Mouse (Mus musculus): ENCODE measurements around the gene Zfp784.
"Not testable (repeated sequence)": the region's sequence is repeated elsewhere in the genome, so short reads cannot be mapped to it uniquely, and the experiment has no call there.

The Zfp784 gene

GRCm38 (mm10) chr7:5019576-5019975 lies 18.7 kb downstream of the Zfp784 start:
- not testable (repeated sequence) for DNase-seq

GRCm38 (mm10) chr7:5017931-5018330 lies 20.3 kb downstream of the Zfp784 start:
- DNase-seq: no peak

DNA sequence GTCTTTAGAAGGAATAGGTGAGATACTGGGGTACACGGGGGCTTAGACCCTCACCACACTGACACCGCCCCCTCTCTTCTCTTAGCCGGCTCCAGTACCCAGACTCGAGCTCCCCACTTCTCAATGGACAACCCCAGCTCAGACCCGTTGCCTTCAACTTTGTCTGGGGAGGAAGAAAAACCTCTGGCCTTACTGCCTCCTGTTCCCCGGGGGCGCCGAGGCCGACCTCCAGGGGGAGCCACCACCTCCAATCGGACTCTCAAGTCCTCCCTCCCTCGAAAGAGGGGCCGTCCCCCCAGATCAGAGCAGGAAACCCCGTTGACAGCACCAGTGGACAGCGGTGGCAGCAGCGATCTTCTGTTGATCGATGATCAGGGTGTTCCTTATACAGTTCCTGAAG lies 20.9 kb downstream of the Zfp784 start:
- DNase-seq: peak; percentile 42

GRCm38 (mm10) chr7:5016920-5017319 lies 21.3 kb downstream of the Zfp784 start:
- DNase-seq: no peak

- DNase-seq: no peak
These were observed 22.2 kb downstream of the Zfp784 start for GRCm38 (mm10) chr7:5016057-5016456.

- peak; percentile 99 for DNase-seq
These were observed 22.9 kb downstream of the Zfp784 start, which contains the start of gene Gm44973 for GRCm38 (mm10) chr7:5015118-5016001. Gene Gm44973 (plus strand): TSS chr7:5015496.

DNA sequence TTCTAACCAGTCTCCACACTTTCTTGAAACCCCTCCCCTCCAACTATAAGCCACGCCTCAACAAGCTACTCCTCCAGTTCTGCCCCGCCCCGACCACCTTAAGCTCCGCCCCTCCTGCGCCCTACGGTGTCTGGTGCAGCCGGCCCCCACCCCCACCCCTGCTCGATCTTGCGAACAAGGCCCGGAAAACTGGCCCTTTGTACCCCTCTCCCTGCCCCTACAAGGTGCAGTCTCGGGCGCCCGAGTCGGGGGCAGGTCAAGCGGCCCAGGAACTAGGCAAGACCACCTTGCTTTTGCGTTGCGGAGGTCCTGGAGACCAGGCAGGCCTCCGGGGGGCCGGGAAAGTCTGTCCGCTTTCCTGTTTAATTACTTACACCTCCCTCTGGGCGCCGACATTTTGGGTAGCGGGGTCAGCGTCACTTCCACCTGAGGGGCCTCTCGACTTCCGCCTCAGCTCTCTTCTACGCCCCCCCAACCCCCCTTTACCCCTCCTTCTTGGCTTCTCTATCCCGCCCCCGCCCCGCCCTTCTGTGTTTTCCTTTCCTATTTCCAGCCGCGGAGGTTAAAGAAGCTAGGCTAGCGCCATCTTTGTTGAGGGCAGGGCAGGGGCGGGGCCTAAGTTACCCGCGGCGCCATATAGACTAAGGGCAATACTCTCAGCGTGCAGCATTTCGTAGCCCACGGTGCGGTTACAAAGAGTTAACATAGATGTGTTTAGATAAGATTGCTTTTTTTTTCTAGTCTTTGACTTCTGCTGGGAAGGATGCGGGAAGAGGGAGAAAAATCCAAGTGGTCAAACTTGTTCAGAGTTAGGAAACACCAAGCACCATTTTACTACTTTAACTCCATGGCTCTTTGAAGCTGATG lies 23.8 kb downstream of the Zfp784 start, which contains the start of the genes Zfp524 and Fiz1:
Gene Zfp524, plus strand, starts transcription at position 165 of the 867 bp plus-strand sequence.
Gene Fiz1, minus strand, starts transcription at position 447 of the 867 bp plus-strand sequence.
- peak; percentile 98 for DNase-seq

- no peak for DNase-seq
These were observed 25.3 kb downstream of the Zfp784 start for GRCm38 (mm10) chr7:5012681-5013513.

DNA sequence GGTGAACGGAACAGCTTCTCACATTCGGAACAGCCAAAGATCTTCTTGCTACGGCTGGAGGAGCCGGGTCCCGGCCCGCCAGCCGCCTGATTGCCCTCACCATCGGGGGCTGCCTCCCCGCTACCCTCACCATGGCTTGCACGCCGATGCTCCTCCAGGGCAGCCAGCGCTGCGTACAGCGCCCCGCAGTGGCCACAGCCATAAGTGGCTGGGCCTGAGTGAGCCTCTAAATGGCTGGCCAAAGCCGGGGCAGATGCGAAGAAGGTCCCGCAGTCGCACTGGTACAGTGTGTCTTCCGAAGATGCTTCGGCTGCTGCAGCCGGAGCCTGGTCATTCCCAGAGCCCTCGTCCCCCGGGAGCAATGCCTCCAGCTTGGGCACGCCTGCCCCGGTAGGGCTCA lies 30.0 kb downstream of the Zfp784 start:
- DNase-seq: no peak

DNA sequence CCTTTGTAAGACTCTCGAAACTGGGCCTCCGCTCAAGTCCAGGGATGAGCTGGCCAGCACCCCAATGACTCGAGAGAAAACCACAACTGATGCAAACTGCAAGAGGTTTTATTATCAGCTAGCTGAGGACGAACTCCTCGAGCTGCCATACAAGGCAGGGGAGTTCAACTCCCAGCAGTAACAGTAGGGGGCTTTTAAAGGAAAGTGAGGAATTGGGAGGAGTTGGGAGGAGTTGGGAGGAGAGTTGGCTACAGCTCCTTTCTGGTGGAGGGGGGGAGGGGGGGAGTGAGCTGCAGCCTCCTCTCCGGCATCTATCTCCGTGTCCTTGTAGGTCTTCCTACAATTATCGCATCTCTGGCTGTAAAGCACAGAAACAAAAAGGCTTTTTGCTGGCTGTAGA lies 35.4 kb downstream of the Zfp784 start:
- not testable (repeated sequence) for DNase-seq

GRCm38 (mm10) chr7:4999876-5000275 lies 38.4 kb downstream of the Zfp784 start:
- DNase-seq: peak; percentile 45

GRCm38 (mm10) chr7:4996934-4997333 lies 41.3 kb downstream of the Zfp784 start:
- no peak for DNase-seq

DNA sequence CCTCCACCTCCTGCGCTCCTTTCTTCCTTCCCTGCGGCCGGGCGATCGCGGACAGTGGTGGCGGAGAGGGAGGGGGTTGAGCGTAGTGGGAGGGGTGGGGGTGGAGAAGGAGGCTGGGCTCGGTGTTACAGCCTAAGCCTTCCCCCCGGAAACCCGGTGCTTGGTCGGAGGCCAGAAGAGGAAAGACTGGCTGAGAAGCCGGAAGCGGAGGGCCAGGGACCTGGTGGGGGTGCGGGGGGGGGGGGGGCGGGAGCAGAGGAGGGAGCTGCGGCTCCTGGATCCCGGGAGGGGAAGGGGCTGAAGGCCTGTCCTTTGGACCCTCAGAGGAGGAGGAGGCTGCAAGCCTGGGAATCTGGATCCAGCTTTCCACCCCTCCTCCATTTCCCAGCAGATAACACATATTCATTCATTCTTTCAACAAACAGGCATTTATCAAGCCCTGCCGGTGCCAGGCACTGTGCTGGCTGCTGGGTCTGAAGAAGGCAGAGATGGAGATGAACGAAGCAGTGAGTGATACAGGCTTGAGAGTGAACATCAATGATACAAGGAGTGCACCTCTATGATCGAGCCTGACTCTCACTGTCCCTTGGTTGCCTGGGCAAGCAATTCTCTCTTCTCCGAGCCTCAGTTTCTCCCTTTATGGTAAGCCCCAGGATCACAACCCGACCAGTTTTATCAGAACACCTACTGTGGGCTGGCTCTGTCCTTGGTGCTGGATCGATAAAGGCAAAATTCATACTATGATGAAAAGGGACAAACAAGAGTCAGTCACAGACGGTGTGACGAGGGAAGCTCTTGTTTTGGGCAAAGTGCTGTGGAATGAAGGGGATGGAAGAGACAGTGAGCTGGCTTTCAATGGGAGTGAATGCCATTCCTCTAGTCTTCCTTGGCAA lies 42.0 kb downstream of the Zfp784 start, which contains the start of gene Zfp579:
Gene Zfp579, minus strand, starts transcription at position 156 of the 893 bp plus-strand sequence.
- DNase-seq: peak; percentile 96

GRCm38 (mm10) chr7:4995268-4996002 lies 42.8 kb downstream of the Zfp784 start:
- DNase-seq: no peak

GRCm38 (mm10) chr7:4993999-4994788 lies 44.1 kb downstream of the Zfp784 start:
- no peak for DNase-seq

DNA sequence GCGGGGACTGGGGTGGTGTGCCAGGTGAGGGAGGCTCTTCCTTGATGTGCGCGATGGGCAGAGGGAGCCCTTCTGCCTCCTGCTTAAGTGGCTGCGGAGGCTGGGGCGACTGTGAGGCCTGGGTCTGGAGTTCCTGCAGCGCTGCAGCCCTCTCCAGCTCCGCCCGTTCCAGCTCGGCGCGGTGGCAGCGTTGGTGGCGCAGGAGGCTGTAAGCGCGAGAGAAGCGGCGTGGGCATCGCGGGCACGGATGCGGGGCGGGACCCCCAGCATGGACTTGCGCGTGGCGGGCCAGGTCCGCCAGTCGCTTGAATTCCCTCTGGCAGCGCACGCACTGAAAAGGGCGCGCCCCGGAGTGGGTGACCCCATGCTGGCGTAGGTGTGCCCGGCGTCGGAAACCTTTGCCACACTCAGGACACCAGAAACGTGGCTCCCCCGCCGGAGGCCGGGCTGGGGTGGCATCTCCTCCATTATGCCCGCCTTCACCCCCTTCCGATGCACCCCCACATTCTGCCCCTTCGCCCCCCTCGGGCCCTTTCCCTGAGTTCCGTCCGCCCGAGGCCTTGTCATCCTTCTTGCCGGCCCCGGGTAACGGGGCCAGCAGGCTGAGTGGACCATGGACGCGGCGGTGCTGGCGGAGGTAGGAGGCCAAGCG lies 44.8 kb downstream of the Zfp784 start:
- no peak for DNase-seq

- no peak for DNase-seq
These were observed 50.0 kb downstream of the Zfp784 start for GRCm38 (mm10) chr7:4988250-4988649.

All from kidney, postnatal 10 days (tissue).